Mouse (Mus musculus) testis, adult 2 months (tissue): Measurements from ENCODE around the gene Chrm3.

Experiments
- CTCF ChIP-seq: fragments of 200-500 bp; IDR thresholded peaks from 2 replicates; pipeline ENCODE4 v1.5.1; 2012; ENCODE audit warnings: low read depth, mild to moderate bottlenecking, inconsistent platforms, low read length, moderate library complexity; ENCODE audit not compliant: control insufficient read depth, insufficient read depth, insufficient replicate concordance
- POLR2A ChIP-seq: fragments of 200-500 bp; IDR thresholded peaks from 2 replicates; pipeline ENCODE4 v1.6.1; 2012; ENCODE audit warnings: low read depth, mild to moderate bottlenecking, inconsistent platforms, low read length, moderate library complexity; ENCODE audit not compliant: control insufficient read depth

GRCm38 (mm10) chr13:9995852-9996251 is 364.8 kb downstream of the Chrm3 start:
- no peak for TF ChIP-seq POLR2A
- TF ChIP-seq CTCF, result no peak
